8 mouse cellular contexts compared by ENCODE assay signal in the genomic region with DNA sequence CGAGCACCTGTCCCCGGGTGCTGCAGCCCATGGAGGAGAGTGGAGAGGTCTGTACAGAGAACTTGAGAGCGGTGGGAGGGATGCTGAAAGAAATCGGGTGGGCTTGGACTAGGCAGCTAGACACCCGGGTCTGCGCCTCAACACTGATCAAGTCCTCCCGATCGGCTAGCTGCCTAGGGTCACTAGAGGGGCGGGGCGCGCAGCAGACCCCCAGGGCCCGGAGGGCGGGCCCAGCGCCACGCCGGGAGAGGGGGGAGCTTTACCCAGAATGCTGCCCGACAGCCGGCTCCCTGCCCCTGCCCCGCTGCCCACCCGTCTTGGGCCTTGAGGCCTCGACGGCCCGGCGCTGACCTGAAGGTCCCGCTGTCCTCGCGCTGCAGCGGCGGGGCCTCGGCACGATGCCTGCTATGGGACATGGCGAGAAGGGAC. TPM values are rescaled to one million over a fixed set of nuclear protein-coding genes. Genes with fewer than 3 reads are reported as not detected.
DNase-seq lines count a peak whose midpoint lies in the region; ATAC-seq and TF ChIP-seq lines count a peak whose summit lies in the region.

No protein-coding gene starts in this region.

- peak overlapping the region; percentile 95 for H3K4me2 ChIP-seq in heart, embryonic 12.5 days
- H3K4me2 ChIP-seq in intestine, embryonic 14.5 days (ENCODE audit: low read length), result peak overlapping the region; percentile 80
- peak overlapping the region; percentile 83 for H3K4me2 ChIP-seq in midbrain, embryonic 13.5 days (replicated peaks)

- no peaks in the 10 kb centered on the region for H3K79me3 ChIP-seq in C2C12 (ENCODE audit: low read depth)

- H3K27ac ChIP-seq in heart, embryonic 12.5 days (ENCODE audit: poor library complexity, severe bottlenecking), result peak overlapping the region; percentile 92
- peak overlapping the region; percentile 74; the same call in 1 of the 2 replicates for H3K27ac ChIP-seq in intestine, embryonic 14.5 days (ENCODE audit: low read depth)
- peak overlapping the region; percentile 95 for H3K27ac ChIP-seq in midbrain, embryonic 13.5 days

- H3K4me3 ChIP-seq in heart, embryonic 12.5 days, result peak overlapping the region; percentile 87
- H3K4me3 ChIP-seq in C2C12 (ENCODE audit: insufficient read depth, poor library complexity, severe bottlenecking), result peak overlapping the region; percentile 52
- peak overlapping the region; percentile 53 for H3K4me3 ChIP-seq in intestine, embryonic 14.5 days (ENCODE audit: low read depth, low read length)
- H3K4me3 ChIP-seq in midbrain, embryonic 13.5 days (replicated peaks), result peak overlapping the region; percentile 79

- no peak for DNase-seq in heart, adult 9 months (ENCODE audit: low spot score in 2 of 2)
- DNase-seq in embryo, embryonic 11.5 days (ENCODE audit: low read depth, low spot score), result peak; percentile 43
- peak; percentile 76 for DNase-seq in intestine, embryonic 14.5 days (ENCODE audit: low spot score)
- DNase-seq in yolk sac, embryonic 10.5 days (ENCODE audit: low spot score), result no peak
- DNase-seq in right cerebral cortex, postnatal 36 days (ENCODE audit: low spot score in 2 of 2), result no peak

- H3K9ac ChIP-seq in heart, embryonic 12.5 days, result peak overlapping the region; percentile 89
- H3K9ac ChIP-seq in intestine, embryonic 14.5 days (ENCODE audit: low read length), result peak overlapping the region; percentile 48
- peak overlapping the region; percentile 92 for H3K9ac ChIP-seq in midbrain, embryonic 13.5 days (replicated peaks)

- peak overlapping the region; percentile 83 for H3ac ChIP-seq in C2C12 (ENCODE audit: control insufficient read depth, insufficient read length, low read depth)

- WGBS in heart, embryonic 12.5 days, result 1% methylated on average over 26 of the region's 32 CpGs
- WGBS in intestine, embryonic 14.5 days, result 1% methylated on average over 27 of the region's 32 CpGs
- under 1% methylated on average over 30 of the region's 32 CpGs for WGBS in midbrain, embryonic 13.5 days

- TF ChIP-seq CTCF in C2C12 (IDR thresholded peaks at IDR 0.05; ENCODE audit: control insufficient read depth, insufficient read depth, insufficient read length), result no peak

- peaks cover 23% of the 10 kb centered on the region for H3K4me1 ChIP-seq in heart, embryonic 12.5 days (replicated peaks)
- H3K4me1 ChIP-seq in intestine, embryonic 14.5 days (replicated peaks; ENCODE audit: control insufficient read depth, insufficient read depth, low read length), result peaks cover 10% of the 10 kb centered on the region
- peaks cover 33% of the 10 kb centered on the region for H3K4me1 ChIP-seq in midbrain, embryonic 13.5 days (replicated peaks)

- H3K79me2 ChIP-seq in C2C12 (ENCODE audit: control insufficient read depth, insufficient read depth), result peaks cover 8% of the 10 kb centered on the region

- no peaks in the 10 kb centered on the region for H3K9me3 ChIP-seq in heart, embryonic 12.5 days (replicated peaks)
- no peaks in the 10 kb centered on the region for H3K9me3 ChIP-seq in intestine, embryonic 14.5 days (ENCODE audit: control insufficient read depth, low read length)
- no peaks in the 10 kb centered on the region for H3K9me3 ChIP-seq in midbrain, embryonic 13.5 days

- peaks cover 12% of the 10 kb centered on the region for H3K36me3 ChIP-seq in heart, embryonic 12.5 days
- peaks cover 8% of the 10 kb centered on the region for H3K36me3 ChIP-seq in C2C12 (ENCODE audit: control insufficient read depth, insufficient read depth)
- peaks cover 4% of the 10 kb centered on the region; the same call in 1 of the 2 replicates for H3K36me3 ChIP-seq in intestine, embryonic 14.5 days (ENCODE audit: control insufficient read depth, insufficient read depth, low read length)
- H3K36me3 ChIP-seq in midbrain, embryonic 13.5 days, result peaks cover 9% of the 10 kb centered on the region

- H3K27me3 ChIP-seq in heart, embryonic 12.5 days (replicated peaks), result no peaks in the 10 kb centered on the region
- H3K27me3 ChIP-seq in C2C12 (ENCODE audit: control insufficient read depth, insufficient read depth, insufficient read length), result no peaks in the 10 kb centered on the region
- H3K27me3 ChIP-seq in intestine, embryonic 14.5 days (replicated peaks; ENCODE audit: control insufficient read depth, insufficient read depth, low read length), result no peaks in the 10 kb centered on the region
- H3K27me3 ChIP-seq in midbrain, embryonic 13.5 days, result no peaks in the 10 kb centered on the region

- peak; percentile 54 for ATAC-seq in heart, embryonic 12.5 days (ENCODE audit: insufficient number of reproducible peaks, low FRiP score)
- ATAC-seq in intestine, embryonic 14.5 days (replicated peaks; ENCODE audit: low FRiP score, low TSS enrichment, low read depth), result peak; percentile 32
- no peak; the same call in 1 of the 2 replicates for ATAC-seq in midbrain, embryonic 13.5 days

TF ChIP-seq in C2C12, 6 proteins besides CTCF, POLR2A, EP300 and RAD21:
- TF ChIP-seq CEBPB (IDR thresholded peaks at IDR 0.05; ENCODE audit: low read depth), result no peak
- TF ChIP-seq MYOD1 (IDR thresholded peaks at IDR 0.05; ENCODE audit: control insufficient read depth, insufficient read length, low read depth), result no peak
- TF ChIP-seq FOSL1 (IDR thresholded peaks at IDR 0.05; ENCODE audit: insufficient read depth, low read length, poor library complexity, severe bottlenecking), result no peak
TF ChIP-seq in C2C12: peak in this region for 0.

RNA-seq across cellular contexts. Expression of a gene that starts 0.4 kb away (rescaled TPM):
- 33.1 and 35.5 TPM in 2 replicates for polyA plus RNA-seq in heart, embryonic 12.5 days (2016; fragmentation: Nextera tagmentation; extraction: Ambion mirVana)
- polyA plus RNA-seq in C2C12 (2012; fragmentation: generic; extraction: Trizol), result 18.2 TPM
- 52.5 and 60.1 TPM in 2 replicates for polyA plus RNA-seq in intestine, embryonic 14.5 days (2014; fragmentation: Nextera tagmentation; extraction: Ambion mirVana)
- polyA plus RNA-seq in midbrain, embryonic 13.5 days (2015; fragmentation: Nextera tagmentation; extraction: Ambion mirVana), result 105 and 107 TPM in 2 replicates

RNA-seq across cellular contexts. Expression of a gene that starts 0.8 kb away (rescaled TPM):
- polyA plus RNA-seq in heart, embryonic 12.5 days (2016; fragmentation: Nextera tagmentation; extraction: Ambion mirVana), result 0.21 TPM in 1 of 2 replicates, not detected in the other
- 0.05 TPM for polyA plus RNA-seq in C2C12 (2012; fragmentation: generic; extraction: Trizol)
- polyA plus RNA-seq in intestine, embryonic 14.5 days (2014; fragmentation: Nextera tagmentation; extraction: Ambion mirVana), result 0.58 TPM in 1 of 2 replicates, not detected in the other
- 0.76 and 1.0 TPM in 2 replicates for polyA plus RNA-seq in midbrain, embryonic 13.5 days (2015; fragmentation: Nextera tagmentation; extraction: Ambion mirVana)

RNA-seq across cellular contexts. Expression of a gene that starts 25.5 kb away (rescaled TPM):
- 61.9 and 62.4 TPM in 2 replicates for polyA plus RNA-seq in heart, embryonic 12.5 days (2016; fragmentation: Nextera tagmentation; extraction: Ambion mirVana)
- polyA plus RNA-seq in C2C12 (2012; fragmentation: generic; extraction: Trizol), result 36.5 TPM
- 57.6 and 57.9 TPM in 2 replicates for polyA plus RNA-seq in intestine, embryonic 14.5 days (2014; fragmentation: Nextera tagmentation; extraction: Ambion mirVana)
- 13.9 and 15.0 TPM in 2 replicates for polyA plus RNA-seq in midbrain, embryonic 13.5 days (2015; fragmentation: Nextera tagmentation; extraction: Ambion mirVana)

RNA-seq across cellular contexts. Expression of a gene that starts 27.6 kb away (rescaled TPM):
- polyA plus RNA-seq in heart, embryonic 12.5 days (2016; fragmentation: Nextera tagmentation; extraction: Ambion mirVana), result 14.9 and 17.3 TPM in 2 replicates
- polyA plus RNA-seq in C2C12 (2012; fragmentation: generic; extraction: Trizol), result 22.0 TPM
- polyA plus RNA-seq in intestine, embryonic 14.5 days (2014; fragmentation: Nextera tagmentation; extraction: Ambion mirVana), result 6.8 and 10.1 TPM in 2 replicates
- polyA plus RNA-seq in midbrain, embryonic 13.5 days (2015; fragmentation: Nextera tagmentation; extraction: Ambion mirVana), result 5.7 and 7.2 TPM in 2 replicates

Comparison
In these comparisons a context has a peak if more than half of its experiments do, and no peak if none do; other contexts are left out.
1. DNase-seq: peak in embryo, embryonic 11.5 days (single experiment) and intestine, embryonic 14.5 days (single experiment); none in heart, adult 9 months (0 of 2), yolk sac, embryonic 10.5 days (single experiment) and right cerebral cortex, postnatal 36 days (0 of 2).
2. Peak in every context shown above with its lines, with median percentiles within 50 percentile points of each other: H3K27ac ChIP-seq, H3K4me2 ChIP-seq, H3K4me3 ChIP-seq and H3K9ac ChIP-seq.